Mouse (Mus musculus): ENCODE data around the gene Reg4. TPM values are rescaled to one million over a fixed set of nuclear protein-coding genes. Genes with fewer than 3 reads are reported as not detected.
A peak's percentile ranks its signal among the peaks of the same experiment; 100 is the strongest.

The Reg4 gene
- polyA plus RNA-seq, 1 experiment from 2014 or later = not detected

GRCm38 (mm10) chr3:98259271-98259751 lies 37.4 kb downstream of the Reg4 start:
- Histone ChIP-seq H3K4me1 (replicated peaks) (no peaks in the 10 kb centered on the region), H3K9ac (no peak overlapping the region), H3K4me3 (no peak overlapping the region), H3K27ac (ENCODE audit: poor library complexity, severe bottlenecking) (no peak overlapping the region), H3K9me3 (replicated peaks) (no peaks in the 10 kb centered on the region), H3K4me2 (no peak overlapping the region), H3K27me3 (replicated peaks) (no peaks in the 10 kb centered on the region), H3K36me3 (no peaks in the 10 kb centered on the region)
- 82% methylated on average over 5 of the region's 5 CpGs for WGBS
- no peak for ATAC-seq (ENCODE audit: insufficient number of reproducible peaks, low FRiP score)

- no peak for ATAC-seq (ENCODE audit: insufficient number of reproducible peaks, low FRiP score)
- H3K27me3 ChIP-seq (replicated peaks) = no peaks in the 10 kb centered on the region
These were observed 38.6 kb downstream of the Reg4 start for GRCm38 (mm10) chr3:98260534-98260933.

GRCm38 (mm10) chr3:98261415-98261814 lies 39.5 kb downstream of the Reg4 start:
- H3K27me3 ChIP-seq (replicated peaks) = no peaks in the 10 kb centered on the region
- H3K36me3 ChIP-seq = no peaks in the 10 kb centered on the region
- no peak for ATAC-seq (ENCODE audit: insufficient number of reproducible peaks, low FRiP score)
- no peak overlapping the region for H3K27ac ChIP-seq (ENCODE audit: poor library complexity, severe bottlenecking)
- no peaks in the 10 kb centered on the region for H3K9me3 ChIP-seq (replicated peaks)
- H3K4me3 ChIP-seq = no peak overlapping the region
- no peak overlapping the region for H3K9ac ChIP-seq
- peaks cover 5% of the 10 kb centered on the region for H3K4me1 ChIP-seq (replicated peaks)
- 75% methylated on average over 4 of the region's 4 CpGs for WGBS
- H3K4me2 ChIP-seq = no peak overlapping the region

More at GRCm38 (mm10) chr3:98260534-98260933, 38.6 kb downstream of the Reg4 start:
- no peak overlapping the region for H3K4me2 ChIP-seq
- no peaks in the 10 kb centered on the region for H3K9me3 ChIP-seq (replicated peaks)
- no peak overlapping the region for H3K27ac ChIP-seq (ENCODE audit: poor library complexity, severe bottlenecking)
- no peaks in the 10 kb centered on the region for H3K4me1 ChIP-seq (replicated peaks)
- H3K9ac ChIP-seq = no peak overlapping the region
- no peak overlapping the region for H3K4me3 ChIP-seq
- WGBS = 75% methylated on average over 3 of the region's 3 CpGs
- H3K36me3 ChIP-seq = no peaks in the 10 kb centered on the region

GRCm38 (mm10) chr3:98262133-98262532 lies 40.2 kb downstream of the Reg4 start:
- no peaks in the 10 kb centered on the region for H3K9me3 ChIP-seq (replicated peaks)
- ATAC-seq (ENCODE audit: insufficient number of reproducible peaks, low FRiP score) = no peak
- H3K4me2 ChIP-seq = no peak overlapping the region
- no peaks in the 10 kb centered on the region for H3K36me3 ChIP-seq
- no peaks in the 10 kb centered on the region for H3K27me3 ChIP-seq (replicated peaks)
- H3K9ac ChIP-seq = no peak overlapping the region
- WGBS = 83% methylated on average over 2 of the region's 2 CpGs
- H3K4me3 ChIP-seq = no peak overlapping the region
- H3K4me1 ChIP-seq (replicated peaks) = peaks cover 10% of the 10 kb centered on the region
- H3K27ac ChIP-seq (ENCODE audit: poor library complexity, severe bottlenecking) = no peak overlapping the region

- H3K4me2 ChIP-seq = peak overlapping the region; percentile 8; the same call in 1 of the 2 replicates
These were observed 45.3 kb downstream of the Reg4 start for GRCm38 (mm10) chr3:98267249-98267651.

GRCm38 (mm10) chr3:98273623-98274398 lies 51.9 kb downstream of the Reg4 start:
- Histone ChIP-seq H3K4me2 (no peak overlapping the region), H3K36me3 (no peaks in the 10 kb centered on the region), H3K9me3 (replicated peaks) (no peaks in the 10 kb centered on the region), H3K27ac (ENCODE audit: poor library complexity, severe bottlenecking) (no peak overlapping the region), H3K4me3 (no peak overlapping the region), H3K27me3 (replicated peaks) (0 out of 2 replicates have a peak, but pooled peaks cover 3% of the 10 kb centered on the region), H3K9ac (no peak overlapping the region), H3K4me1 (replicated peaks) (peaks cover 13% of the 10 kb centered on the region; the same call in 1 of the 2 replicates)
- ATAC-seq (ENCODE audit: insufficient number of reproducible peaks, low FRiP score) = no peak
- 53% methylated on average over 11 of the region's 11 CpGs for WGBS

More at GRCm38 (mm10) chr3:98267249-98267651, 45.3 kb downstream of the Reg4 start:
- Histone ChIP-seq H3K4me1 (replicated peaks) (peaks cover 17% of the 10 kb centered on the region), H3K9me3 (replicated peaks) (no peaks in the 10 kb centered on the region), H3K27ac (ENCODE audit: poor library complexity, severe bottlenecking) (no peak overlapping the region; the same call in 1 of the 2 replicates), H3K9ac (no peak overlapping the region), H3K27me3 (replicated peaks) (no peaks in the 10 kb centered on the region), H3K4me3 (no peak overlapping the region), H3K36me3 (no peaks in the 10 kb centered on the region)
- no peak for ATAC-seq (ENCODE audit: insufficient number of reproducible peaks, low FRiP score)
- WGBS = 16% methylated on average over 6 of the region's 6 CpGs

- Histone ChIP-seq H3K4me3 (no peak overlapping the region), H3K27ac (ENCODE audit: poor library complexity, severe bottlenecking) (peak overlapping the region; percentile 29; the same call in 1 of the 2 replicates), H3K4me1 (replicated peaks) (peaks cover 22% of the 10 kb centered on the region), H3K27me3 (replicated peaks) (0 out of 2 replicates have a peak, but pooled peaks cover 10% of the 10 kb centered on the region), H3K36me3 (no peaks in the 10 kb centered on the region), H3K9ac (no peak overlapping the region), H3K4me2 (no peak overlapping the region; the same call in 1 of the 2 replicates), H3K9me3 (replicated peaks) (no peaks in the 10 kb centered on the region)
- WGBS = 22% methylated on average over 4 of the region's 4 CpGs
- no peak for ATAC-seq (ENCODE audit: insufficient number of reproducible peaks, low FRiP score)
These were observed 57.7 kb downstream of the Reg4 start for GRCm38 (mm10) chr3:98279682-98280081.

- Histone ChIP-seq H3K4me3 (peak within 1 kb of the TSS; percentile 21), H3K4me2 (peak within 1 kb of the TSS; percentile 48), H3K27me3 (replicated peaks) (0 out of 2 replicates have a peak, but pooled peaks cover 10% of the 10 kb centered on the region), H3K9me3 (replicated peaks) (no peaks in the 10 kb centered on the region), H3K36me3 (no peaks in the 10 kb centered on the region), H3K27ac (ENCODE audit: poor library complexity, severe bottlenecking) (peak within 1 kb of the TSS; percentile 36; the same call in 1 of the 2 replicates), H3K9ac (no peak within 1 kb of the TSS), H3K4me1 (replicated peaks) (peaks cover 18% of the 10 kb centered on the region)
- 52% methylated on average over 14 of the region's 14 CpGs for WGBS
- peak; percentile 62 for ATAC-seq (ENCODE audit: insufficient number of reproducible peaks, low FRiP score)
These were observed 58.4 kb downstream of the Reg4 start, which contains the start of gene Hmgcs2 for GRCm38 (mm10) chr3:98280204-98280932. Gene Hmgcs2, plus strand, starts transcription at chr3:98280435.

GRCm38 (mm10) chr3:98280933-98281678 lies 59.1 kb downstream of the Reg4 start:
- H3K4me1 ChIP-seq (replicated peaks) = peaks cover 18% of the 10 kb centered on the region
- peak overlapping the region; percentile 48 for H3K4me2 ChIP-seq
- no peaks in the 10 kb centered on the region for H3K36me3 ChIP-seq
- no peaks in the 10 kb centered on the region for H3K9me3 ChIP-seq (replicated peaks)
- 0 out of 2 replicates have a peak, but pooled peaks cover 10% of the 10 kb centered on the region for H3K27me3 ChIP-seq (replicated peaks)
- 36% methylated on average over 12 of the region's 12 CpGs for WGBS
- no peak overlapping the region for H3K9ac ChIP-seq
- no peak; the same call in 1 of the 2 replicates for ATAC-seq (ENCODE audit: insufficient number of reproducible peaks, low FRiP score)
- no peak overlapping the region for H3K27ac ChIP-seq (ENCODE audit: poor library complexity, severe bottlenecking)
- H3K4me3 ChIP-seq = peak overlapping the region; percentile 21

- no peaks in the 10 kb centered on the region for H3K9me3 ChIP-seq (replicated peaks)
- no peak overlapping the region for H3K4me2 ChIP-seq
- H3K4me3 ChIP-seq = no peak overlapping the region
- no peak overlapping the region for H3K27ac ChIP-seq (ENCODE audit: poor library complexity, severe bottlenecking)
- ATAC-seq (ENCODE audit: insufficient number of reproducible peaks, low FRiP score) = no peak
- no peaks in the 10 kb centered on the region for H3K36me3 ChIP-seq
- H3K27me3 ChIP-seq (replicated peaks) = 0 out of 2 replicates have a peak, but pooled peaks cover 10% of the 10 kb centered on the region
- H3K4me1 ChIP-seq (replicated peaks) = peaks cover 18% of the 10 kb centered on the region
- H3K9ac ChIP-seq = no peak overlapping the region
- WGBS = 87% methylated on average over 8 of the region's 8 CpGs
These were observed 60.5 kb downstream of the Reg4 start for GRCm38 (mm10) chr3:98282422-98282821.

Data from heart, embryonic 12.5 days (tissue).